Mouse (Mus musculus) effector memory CD4-positive, alpha-beta T cell, adult 7 months (primary cell): ENCODE results near the gene Gorasp1. TPM values are rescaled to one million over a fixed set of nuclear protein-coding genes. Genes with fewer than 3 reads are reported as not detected.

Source experiments
- polyA plus RNA-seq: library from polyadenylated mRNA; unstranded; fragments of 100-300 nt; shearing (Covaris generic); gene quantifications from one replicate; pipeline ENCODE4 v1.2.1, GENCODE M21; 2017

Gene Gorasp1
- polyA plus RNA-seq, result 1.2 TPM

GRCm38 (mm10) chr9:119937005-119937773 lies at the start of gene Gorasp1, which contains the start of gene Ttc21a:
Gene Gorasp1, minus strand, starts transcription at chr9:119937565.
Gene Ttc21a, plus strand, starts transcription at chr9:119937606.

GRCm38 (mm10) chr9:119984536-119985011 lies 47.2 kb upstream of the Gorasp1 start, which contains the start of gene Csrnp1:
Gene Csrnp1, minus strand, starts transcription at chr9:119984658.

GRCm38 (mm10) chr9:119894339-119895009 lies 42.9 kb downstream of the Gorasp1 start, which contains the start of gene Wdr48:
Gene Wdr48, plus strand, starts transcription at chr9:119894878.

Other genes starting within 250 kb of the Gorasp1 start
- gene Scn10a, start 218.2 kb downstream of the Gorasp1 start, polyA plus RNA-seq, result 0.32 TPM
- gene Scn11a, start 112.1 kb downstream of the Gorasp1 start, polyA plus RNA-seq, result 0.11 TPM
- 58.3 TPM for gene Wdr48, start 42.7 kb downstream of the Gorasp1 start, polyA plus RNA-seq
- gene Ttc21a, start within 50 bp of the Gorasp1 start, polyA plus RNA-seq, result 0.12 TPM
- gene Csrnp1, start 47.1 kb upstream of the Gorasp1 start, polyA plus RNA-seq, result 365 TPM
- not detected for gene Xirp1, start 86.0 kb upstream of the Gorasp1 start, polyA plus RNA-seq
- gene Cx3cr1, start 132.3 kb upstream of the Gorasp1 start, polyA plus RNA-seq, result 1.3 TPM
- 6.7 TPM for gene Ccr8, start 154.5 kb upstream of the Gorasp1 start, polyA plus RNA-seq
- 42.9 TPM for gene Slc25a38, start 172.8 kb upstream of the Gorasp1 start, polyA plus RNA-seq
- gene Rpsa, start 190.1 kb upstream of the Gorasp1 start, polyA plus RNA-seq, result 1,578 TPM
- 0.60 TPM for gene Mobp, start 212.1 kb upstream of the Gorasp1 start, polyA plus RNA-seq